Mouse (Mus musculus) midbrain, embryonic 10.5 days (tissue): Measurements from ENCODE around the gene Tex13c2. TPM values are rescaled to one million over a fixed set of nuclear protein-coding genes. Genes with fewer than 3 reads are reported as not detected.

Experiments
- polyA plus RNA-seq: library from polyadenylated mRNA; unstranded; fragments of >200 nt; fragmentation: Nextera tagmentation; extraction: Ambion mirVana; gene quantifications from 2 replicates; pipeline ENCODE4 v1.2.1, GENCODE M21; 2016

Tex13c2 gene
- polyA plus RNA-seq, 1 experiment from 2014 or later, result not detected

Other genes with a start within 250 kb of the Tex13c2 start
- 0.27 and 0.42 TPM in 2 replicates for gene Sh2d1a, start 12.8 kb downstream of the Tex13c2 start, polyA plus RNA-seq